Mouse (Mus musculus): Measurements from ENCODE around the gene Plcb4. TPM values are rescaled to one million over a fixed set of nuclear protein-coding genes. Genes with fewer than 3 reads are reported as not detected.

The Plcb4 gene
- polyA plus RNA-seq, 1 experiment from 2014 or later = 26.5 TPM

DNA sequence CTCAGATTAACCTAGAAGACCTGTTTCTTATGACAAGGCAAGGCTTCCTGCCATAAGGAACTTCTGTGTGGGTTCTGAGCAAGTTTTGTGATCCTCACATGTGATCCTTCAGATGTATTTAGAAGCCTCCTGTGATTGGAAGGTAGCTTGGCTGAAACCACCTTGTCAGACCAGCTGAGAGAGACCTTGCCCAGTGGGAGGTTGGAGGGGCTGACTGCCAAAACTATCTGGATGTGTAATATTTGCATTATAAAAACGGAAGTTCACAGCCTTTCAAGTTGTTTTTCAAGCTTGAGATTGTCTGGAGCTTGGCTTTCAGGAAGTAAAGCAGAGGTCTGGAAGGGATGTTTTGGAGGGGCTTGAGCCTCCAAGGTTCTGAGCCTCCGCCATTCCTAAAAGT, 169.6 kb downstream of the Plcb4 start:
- DNase-seq (ENCODE audit: low read depth, low spot score) (no peak), ATAC-seq (no peak)
- no peaks in the 10 kb centered on the region for H3K27me3 ChIP-seq
- no peak for TF ChIP-seq CTCF (IDR thresholded peaks at IDR 0.05)
- ChIA-PET POLR2A (no interaction called here), CTCF (interaction anchor here (0.8 kb wide), 1 partner anchor 9 kb away, joined by 3 read pairs; no protein-coding TSS in a partner anchor)
- in situ Hi-C loops (cut with MboI; ENCODE audit: low pct_unique_long_range_greater_than_20kb) = no loop called here

DNA sequence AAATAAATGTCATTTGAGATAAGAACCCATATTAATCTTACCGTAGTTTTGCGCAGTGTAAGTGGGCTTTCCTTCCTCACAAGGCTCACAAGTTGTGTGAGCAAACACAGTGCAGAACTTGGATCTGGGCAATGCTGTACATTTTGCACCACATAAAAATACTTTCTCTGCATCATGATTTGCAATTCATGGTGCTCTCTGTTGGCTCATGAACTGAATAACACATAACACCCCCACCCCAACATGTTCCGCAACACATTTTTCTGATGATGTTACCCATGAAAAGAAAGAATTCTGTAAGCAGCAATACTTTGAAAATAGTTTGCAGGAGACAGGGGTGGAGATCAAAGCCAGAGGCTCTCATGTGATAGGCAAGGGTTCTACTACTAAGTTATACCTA, 174.9 kb downstream of the Plcb4 start:
- ChIA-PET CTCF (no interaction called here), POLR2A (no interaction called here)
- no peak for TF ChIP-seq CTCF (IDR thresholded peaks at IDR 0.05)
- DNase-seq (ENCODE audit: low read depth, low spot score) (no peak), ATAC-seq (no peak)
- in situ Hi-C loops (cut with MboI; ENCODE audit: low pct_unique_long_range_greater_than_20kb) = no loop called here
- H3K27me3 ChIP-seq = no peaks in the 10 kb centered on the region

DNA sequence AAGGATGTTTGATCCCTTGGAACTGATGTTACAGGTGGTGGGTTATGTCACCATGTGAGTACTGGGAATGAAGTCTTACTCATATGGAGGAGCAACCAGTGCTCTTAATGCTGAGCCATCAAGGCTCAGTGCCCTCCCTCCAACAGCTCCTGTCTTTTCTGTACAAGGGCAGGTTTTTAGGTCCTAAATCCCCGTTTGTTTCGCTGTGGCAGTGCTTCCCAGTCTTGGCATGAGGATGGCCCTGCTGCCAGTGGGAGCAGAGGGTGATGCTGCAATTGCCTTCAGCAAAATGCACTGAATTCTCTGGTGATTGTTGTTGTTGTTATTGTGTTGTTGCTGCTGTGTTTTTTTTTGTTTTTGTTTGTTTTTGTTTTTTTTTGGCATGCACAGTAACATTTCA, 175.6 kb downstream of the Plcb4 start:
- CTCF ChIA-PET = interaction anchor here (1.5 kb wide), 1 partner anchor 29 kb away, joined by 3 read pairs; no protein-coding TSS in a partner anchor
- ATAC-seq = no peak
- TF ChIP-seq CTCF (IDR thresholded peaks at IDR 0.05) = no peak
- in situ Hi-C loops (cut with MboI; ENCODE audit: low pct_unique_long_range_greater_than_20kb) = no loop called here
- H3K27me3 ChIP-seq = no peaks in the 10 kb centered on the region
- POLR2A ChIA-PET = no interaction called here
- no peak for DNase-seq (ENCODE audit: low read depth, low spot score)

DNA sequence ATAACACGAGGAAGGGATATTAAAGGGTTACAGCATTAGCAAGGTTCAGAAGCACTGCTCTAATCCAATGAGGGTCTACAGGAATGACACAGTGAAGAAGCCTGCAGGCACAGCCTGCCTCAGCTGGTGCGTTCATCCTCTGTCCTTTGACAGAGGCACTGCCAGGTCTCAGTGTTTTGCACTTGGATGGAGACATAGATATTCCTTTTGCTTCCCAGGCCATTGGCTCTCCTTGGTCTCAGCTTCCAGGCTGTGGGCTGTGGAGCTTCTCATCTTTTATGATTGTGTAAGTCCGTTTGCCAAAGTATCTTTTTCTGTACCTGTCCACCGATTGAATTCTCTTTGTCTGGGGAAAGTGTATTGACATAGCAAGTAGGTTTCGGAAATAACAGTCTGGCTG, 177.1 kb downstream of the Plcb4 start:
- ATAC-seq (no peak), DNase-seq (ENCODE audit: low read depth, low spot score) (no peak)
- ChIA-PET POLR2A (interaction anchor here (0.7 kb wide), 1 partner anchor 27 kb away, joined by 3 read pairs; no protein-coding TSS in a partner anchor), CTCF (interaction anchor here (1.0 to 1.5 kb wide), 3 partner anchors 28 to 181 kb away, joined by 3 read pairs; no protein-coding TSS in a partner anchor)
- no peak for TF ChIP-seq CTCF (IDR thresholded peaks at IDR 0.05)
- no peaks in the 10 kb centered on the region for H3K27me3 ChIP-seq
- in situ Hi-C loops (cut with MboI; ENCODE audit: low pct_unique_long_range_greater_than_20kb) = no loop called here

DNA sequence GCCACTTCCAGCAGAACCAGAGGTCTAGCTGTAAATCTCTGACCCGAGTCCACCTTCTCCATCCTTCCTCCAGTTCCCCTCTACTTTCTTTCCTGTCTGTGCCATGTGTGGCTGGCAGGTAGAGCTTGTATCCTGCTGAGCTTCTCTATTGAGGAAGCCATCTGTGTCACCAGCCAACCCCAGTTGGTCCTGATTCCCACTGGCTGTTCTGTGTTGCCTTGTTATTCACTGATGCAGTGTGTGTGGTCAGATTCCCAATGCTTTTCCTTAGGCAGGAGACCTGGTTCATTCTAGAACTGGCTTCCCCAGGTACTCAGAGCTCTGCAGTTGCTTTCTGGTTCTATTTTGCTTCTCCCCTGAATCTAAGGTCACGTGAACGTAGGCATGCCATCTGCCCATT, 177.6 kb downstream of the Plcb4 start:
- H3K27me3 ChIP-seq = no peaks in the 10 kb centered on the region
- in situ Hi-C loops (cut with MboI; ENCODE audit: low pct_unique_long_range_greater_than_20kb) = no loop called here
- ATAC-seq (no peak), DNase-seq (ENCODE audit: low read depth, low spot score) (no peak)
- no peak for TF ChIP-seq CTCF (IDR thresholded peaks at IDR 0.05)
- POLR2A ChIA-PET = interaction anchor here (0.7 kb wide), 1 partner anchor 26 kb away, joined by 3 read pairs; no protein-coding TSS in a partner anchor
- CTCF ChIA-PET = interaction anchor here (1.0 to 1.4 kb wide), 4 partner anchors 11 to 181 kb away, joined by 3 to 4 read pairs (median 3); no protein-coding TSS in a partner anchor

DNA sequence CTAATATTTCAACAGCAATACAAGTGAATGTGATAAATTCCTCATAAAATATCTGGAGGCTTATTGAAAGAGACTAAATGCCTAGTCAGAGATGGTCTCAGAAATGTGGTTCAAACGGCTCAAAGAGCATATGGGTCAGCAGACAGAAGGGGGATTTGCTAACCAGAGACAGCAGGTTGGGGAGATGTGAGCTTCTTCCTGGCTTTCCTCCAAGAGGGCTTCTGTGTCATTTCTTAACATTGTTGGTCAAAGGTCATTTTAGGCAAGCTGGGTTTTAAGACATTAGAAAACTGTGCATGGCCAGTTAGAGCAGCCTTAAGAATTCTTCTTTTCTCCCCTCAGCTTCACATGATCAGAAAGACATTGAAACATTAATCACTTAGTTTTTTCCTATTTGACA, 178.9 kb downstream of the Plcb4 start:
- DNase-seq (ENCODE audit: low read depth, low spot score) (no peak), ATAC-seq (no peak)
- in situ Hi-C loops (cut with MboI; ENCODE audit: low pct_unique_long_range_greater_than_20kb) = no loop called here
- ChIA-PET POLR2A (interaction anchor here (0.6 to 0.7 kb wide), 2 partner anchors 36 to 193 kb away, joined by 3 to 5 read pairs; no protein-coding TSS in a partner anchor), CTCF (interaction anchor here (1.4 kb wide), 2 partner anchors 13 to 29 kb away, joined by 3 to 4 read pairs; no protein-coding TSS in a partner anchor)
- H3K27me3 ChIP-seq = no peaks in the 10 kb centered on the region
- no peak for TF ChIP-seq CTCF (IDR thresholded peaks at IDR 0.05)

DNA sequence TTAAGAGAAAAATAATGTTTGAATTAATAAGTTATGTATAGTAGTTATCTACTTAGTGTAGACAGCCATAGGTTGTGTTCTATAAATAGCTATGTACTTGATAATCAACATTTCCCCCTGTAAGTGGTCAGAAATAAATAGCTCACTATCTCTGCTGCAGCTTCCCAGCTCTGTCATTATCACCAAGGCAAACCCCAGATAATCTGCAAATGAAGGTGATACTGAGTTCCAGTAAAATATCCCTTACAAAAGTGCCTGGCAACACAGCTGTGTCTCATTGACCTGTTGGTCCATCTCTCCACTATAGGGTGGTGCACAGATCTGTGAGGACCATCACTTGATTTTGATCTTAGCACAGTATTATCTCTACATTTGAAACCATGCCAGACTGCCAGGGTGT, 179.3 kb downstream of the Plcb4 start:
- no peak for TF ChIP-seq CTCF (IDR thresholded peaks at IDR 0.05)
- CTCF ChIA-PET = interaction anchor here (1.0 to 1.4 kb wide), 2 partner anchors 18 to 29 kb away, joined by 4 read pairs; no protein-coding TSS in a partner anchor
- no peak for ATAC-seq
- no peaks in the 10 kb centered on the region for H3K27me3 ChIP-seq
- POLR2A ChIA-PET = interaction anchor here (0.6 to 0.7 kb wide), 2 partner anchors 36 to 193 kb away, joined by 3 to 5 read pairs; no protein-coding TSS in a partner anchor
- in situ Hi-C loops (cut with MboI; ENCODE audit: low pct_unique_long_range_greater_than_20kb) = no loop called here
- no peak for DNase-seq (ENCODE audit: low read depth, low spot score)

DNA sequence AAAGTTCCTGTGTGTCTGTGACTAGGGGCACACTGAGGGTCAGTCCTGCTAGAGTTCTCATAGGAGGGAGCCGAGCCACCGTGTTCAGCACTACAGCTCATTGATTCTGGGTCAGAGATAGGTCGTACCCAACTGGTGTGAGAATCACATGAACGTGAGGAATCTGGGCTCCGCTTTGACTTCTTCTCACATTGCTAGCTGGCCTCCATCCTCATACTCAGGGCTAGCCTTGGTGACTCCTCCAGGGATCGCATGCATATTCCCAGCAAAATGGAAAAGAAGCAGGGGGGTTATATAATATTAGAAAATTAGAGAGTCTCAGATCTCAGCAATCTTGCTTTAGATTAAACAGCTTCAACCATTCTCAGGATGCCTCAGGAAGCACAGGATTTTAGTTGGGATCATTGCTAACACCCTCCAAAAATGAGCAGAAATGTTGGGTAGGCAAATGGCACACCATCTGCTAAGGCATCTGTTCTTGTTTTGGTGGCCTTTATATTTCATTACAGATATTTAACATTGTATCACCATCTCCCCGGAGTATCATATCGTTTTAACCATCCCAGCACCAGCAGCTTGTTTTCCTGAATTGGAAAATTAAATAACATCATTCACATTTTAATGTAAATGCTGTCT, 180.0 kb downstream of the Plcb4 start:
- in situ Hi-C loops (cut with MboI; ENCODE audit: low pct_unique_long_range_greater_than_20kb) = no loop called here
- POLR2A ChIA-PET = interaction anchor here (1.2 kb wide), 1 partner anchor 55 kb away, joined by 3 read pairs; no protein-coding TSS in a partner anchor
- H3K27me3 ChIP-seq = no peaks in the 10 kb centered on the region
- no peak for DNase-seq (ENCODE audit: low read depth, low spot score)
- CTCF ChIA-PET = interaction anchor here (1.0 to 1.2 kb wide), 2 partner anchors 15 to 19 kb away, joined by 3 to 4 read pairs; no protein-coding TSS in a partner anchor
- no peak for TF ChIP-seq CTCF (IDR thresholded peaks at IDR 0.05)
- ATAC-seq = no peak

DNA sequence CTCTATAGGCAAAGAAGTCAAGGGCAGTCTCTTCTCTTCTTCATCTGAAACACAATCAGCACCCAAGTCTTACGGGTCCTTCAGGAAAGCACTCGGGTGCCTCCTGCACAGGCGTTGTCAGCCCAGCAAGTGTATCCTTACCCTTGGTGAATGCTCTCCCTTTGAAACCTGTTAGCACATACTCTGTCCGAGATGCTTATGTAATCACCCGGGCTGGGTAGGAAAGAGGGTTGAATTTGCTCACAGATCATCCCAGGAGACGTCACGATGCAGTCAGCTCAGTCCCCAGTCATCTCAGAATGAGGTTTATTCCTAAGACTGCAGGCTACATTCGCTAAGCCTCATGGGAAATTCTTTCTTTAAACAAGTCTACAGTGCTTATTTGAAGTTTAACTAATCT, 184.9 kb downstream of the Plcb4 start:
- TF ChIP-seq CTCF (IDR thresholded peaks at IDR 0.05) = no peak
- H3K27me3 ChIP-seq = no peaks in the 10 kb centered on the region
- CTCF ChIA-PET = interaction anchor here (0.7 to 1.0 kb wide), 2 partner anchors 12 kb away, joined by 3 read pairs; no protein-coding TSS in a partner anchor
- POLR2A ChIA-PET = no interaction called here
- in situ Hi-C loops (cut with MboI; ENCODE audit: low pct_unique_long_range_greater_than_20kb) = no loop called here
- ATAC-seq = no peak
- DNase-seq (ENCODE audit: low read depth, low spot score) = no peak

DNA sequence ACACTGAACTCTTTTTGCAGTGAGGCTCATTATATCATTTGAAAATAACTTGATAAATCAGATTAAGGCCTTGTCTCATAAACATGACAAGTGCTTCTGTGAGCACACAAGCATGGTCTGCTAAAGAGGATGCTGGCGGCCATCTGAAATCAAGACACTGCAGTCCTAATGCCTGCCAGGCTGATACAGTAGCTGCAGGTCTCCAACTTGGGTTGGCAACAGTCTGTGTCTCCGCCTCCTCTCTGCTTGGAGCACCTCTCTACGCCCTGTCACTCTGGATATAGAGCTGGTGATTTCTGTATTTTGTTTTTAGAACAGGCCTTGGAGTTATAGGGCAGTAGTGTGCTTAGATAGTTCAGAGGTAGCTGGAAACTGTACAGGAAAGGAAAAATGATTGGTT, 188.1 kb downstream of the Plcb4 start:
- no peak for TF ChIP-seq CTCF (IDR thresholded peaks at IDR 0.05)
- in situ Hi-C loops (cut with MboI; ENCODE audit: low pct_unique_long_range_greater_than_20kb) = no loop called here
- ChIA-PET CTCF (interaction anchor here (0.6 kb wide), 1 partner anchor 15 kb away, joined by 3 read pairs; no protein-coding TSS in a partner anchor), POLR2A (interaction anchor here (0.6 kb wide), 1 partner anchor 474 kb away, joined by 5 read pairs; no protein-coding TSS in a partner anchor)
- DNase-seq (ENCODE audit: low read depth, low spot score) (no peak), ATAC-seq (no peak)
- H3K27me3 ChIP-seq = no peaks in the 10 kb centered on the region

DNA sequence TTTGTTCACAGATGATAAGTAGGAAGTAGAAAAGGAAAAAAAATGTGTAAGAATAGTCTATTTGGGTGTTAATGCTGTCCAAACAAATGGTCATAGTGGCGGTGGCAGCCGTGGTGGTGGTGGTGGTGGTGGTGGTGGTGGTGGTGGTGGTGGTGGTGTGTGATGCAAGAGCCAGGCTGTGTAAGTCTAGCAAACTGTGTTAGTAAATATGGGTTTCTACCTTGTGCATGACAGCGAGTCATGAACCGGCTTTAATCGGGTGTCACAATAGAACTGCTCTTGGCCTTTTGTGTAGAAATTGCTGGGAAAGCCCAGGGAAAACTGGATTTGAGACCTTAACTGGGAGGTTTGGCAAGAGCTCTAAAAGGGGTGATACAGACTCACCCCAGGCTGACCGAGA, 188.9 kb downstream of the Plcb4 start:
- ChIA-PET POLR2A (no interaction called here), CTCF (no interaction called here)
- DNase-seq (ENCODE audit: low read depth, low spot score) (no peak), ATAC-seq (no peak)
- no peaks in the 10 kb centered on the region for H3K27me3 ChIP-seq
- in situ Hi-C loops (cut with MboI; ENCODE audit: low pct_unique_long_range_greater_than_20kb) = no loop called here
- no peak for TF ChIP-seq CTCF (IDR thresholded peaks at IDR 0.05)
